Mouse (Mus musculus) monocyte, adult 2 months (primary cell): Measurements from ENCODE around the gene Cdh13.

Experiments used
- DNase-seq, 2 experiments: peaks; one replicate each; pipeline ENCODE4 v3.0.0; 2022; ENCODE audit warnings: low spot score in 2 of 2, low read depth in 1 of 2

Gene Cdh13

GRCm38 (mm10) chr8:118879939-118880825 lies 596.6 kb downstream of the Cdh13 start:
- no peak for DNase-seq

- DNase-seq: no peak
These were observed 600.8 kb downstream of the Cdh13 start for GRCm38 (mm10) chr8:118884296-118884695.

GRCm38 (mm10) chr8:118884988-118885387 lies 601.5 kb downstream of the Cdh13 start:
- DNase-seq: no peak

GRCm38 (mm10) chr8:118902402-118902801 lies 618.9 kb downstream of the Cdh13 start:
- DNase-seq: no peak

GRCm38 (mm10) chr8:118916513-118916912 lies 633.0 kb downstream of the Cdh13 start:
- no peak for DNase-seq

GRCm38 (mm10) chr8:118937412-118937811 lies 653.9 kb downstream of the Cdh13 start:
- no peak for DNase-seq

GRCm38 (mm10) chr8:118938025-118938424 lies 654.5 kb downstream of the Cdh13 start:
- no peak for DNase-seq

GRCm38 (mm10) chr8:118951766-118952741 lies 668.5 kb downstream of the Cdh13 start:
- no peak for DNase-seq

- no peak for DNase-seq
These were observed 672.6 kb downstream of the Cdh13 start for GRCm38 (mm10) chr8:118956109-118956508.

- no peak for DNase-seq
These were observed 678.5 kb downstream of the Cdh13 start for GRCm38 (mm10) chr8:118961877-118962545.

GRCm38 (mm10) chr8:118965101-118965840 lies 681.7 kb downstream of the Cdh13 start:
- DNase-seq: no peak

- DNase-seq: no peak
These were observed 685.4 kb downstream of the Cdh13 start for GRCm38 (mm10) chr8:118968896-118969295.

- DNase-seq: no peak
These were observed 696.3 kb downstream of the Cdh13 start for GRCm38 (mm10) chr8:118979800-118980199.

GRCm38 (mm10) chr8:118983724-118984123 lies 700.2 kb downstream of the Cdh13 start:
- no peak for DNase-seq

- no peak for DNase-seq
These were observed 703.3 kb downstream of the Cdh13 start for GRCm38 (mm10) chr8:118986796-118987195.

- no peak for DNase-seq
These were observed 712.2 kb downstream of the Cdh13 start for GRCm38 (mm10) chr8:118995641-118996188.

- no peak for DNase-seq
These were observed 717.1 kb downstream of the Cdh13 start for GRCm38 (mm10) chr8:119000595-119000994.

GRCm38 (mm10) chr8:119004821-119005220 lies 721.3 kb downstream of the Cdh13 start:
- DNase-seq: no peak

- DNase-seq: no peak
These were observed 735.1 kb downstream of the Cdh13 start for GRCm38 (mm10) chr8:119018675-119019074.

- DNase-seq: no peak
These were observed 737.2 kb downstream of the Cdh13 start for GRCm38 (mm10) chr8:119020781-119021180.
